Mouse (Mus musculus): ENCODE results near the gene Apcs. TPM values are rescaled to one million over a fixed set of nuclear protein-coding genes. Genes with fewer than 3 reads are reported as not detected.

Gene Apcs
- total and polyA plus RNA-seq, 3 experiments: not detected

DNA sequence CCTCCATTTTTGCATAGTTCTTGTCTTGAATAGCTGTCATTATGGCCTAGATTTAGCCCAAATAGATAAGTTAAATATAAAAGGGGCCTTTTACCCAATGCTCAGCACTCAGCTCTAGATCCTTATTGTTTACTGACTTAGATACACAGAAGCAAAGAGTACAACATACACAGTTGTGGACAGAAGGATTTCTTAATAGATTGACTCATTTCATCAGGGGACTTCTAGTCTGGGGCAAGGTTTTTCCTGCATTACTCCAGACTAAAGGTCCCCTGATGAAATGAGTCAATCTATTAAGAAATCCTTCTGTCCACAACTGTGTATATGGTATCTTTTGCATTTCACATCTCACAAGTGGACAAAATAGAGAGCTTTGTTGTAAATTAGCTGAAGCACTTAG lies 8.5 kb upstream of the Apcs start:
- TF ChIP-seq MYB (IDR thresholded peaks at IDR 0.05; ENCODE audit: low read depth, low read length): no peak
- no peak for TF ChIP-seq MAX (IDR thresholded peaks at IDR 0.05; ENCODE audit: low read length)
- TF ChIP-seq ZMIZ1 (IDR thresholded peaks at IDR 0.05; ENCODE audit: low read depth, low read length): no peak
- no peak for TF ChIP-seq MEF2A (IDR thresholded peaks at IDR 0.05; ENCODE audit: extremely low read depth, insufficient replicate concordance, low read depth, low read length, poor library complexity, severe bottlenecking)
- TF ChIP-seq MAFK (IDR thresholded peaks at IDR 0.05; ENCODE audit: borderline replicate concordance, low read depth, low read length): no peak
- no peak for TF ChIP-seq GABPA (IDR thresholded peaks at IDR 0.05; ENCODE audit: low read depth, low read length)
- no peak for TF ChIP-seq ETS1 (IDR thresholded peaks at IDR 0.05; ENCODE audit: low read depth, low read length)
- TF ChIP-seq CHD1 (IDR thresholded peaks at IDR 0.05; ENCODE audit: low read depth, low read length): no peak
- Histone ChIP-seq H3K27me3 (ENCODE audit: control insufficient read depth in 1 of 2, insufficient read depth in 2 of 2, low read length in 2 of 2) (no peaks in the 10 kb centered on the region), H3K4me1 (ENCODE audit: control insufficient read depth in 1 of 2, insufficient read depth in 2 of 2, low read length in 2 of 2) (no peaks in the 10 kb centered on the region), H3K79me2 (ENCODE audit: control insufficient read depth, insufficient read depth, low read length, poor library complexity) (no peaks in the 10 kb centered on the region), H3K36me3 (ENCODE audit: control insufficient read depth in 1 of 2, insufficient read depth in 2 of 2, low read length in 2 of 2) (no peaks in the 10 kb centered on the region), H3K27ac (ENCODE audit: control insufficient read depth, low read depth, low read length) (no peak overlapping the region), H3K9me3 (replicated peaks; ENCODE audit: insufficient read depth, low read length) (no peaks in the 10 kb centered on the region), H3K4me3 (ENCODE audit: control insufficient read depth in 1 of 2, insufficient read depth in 1 of 2, low read depth in 2 of 2, low read length in 2 of 2) (no peak overlapping the region), H3K9ac (ENCODE audit: control insufficient read depth, low read depth, low read length, poor library complexity, severe bottlenecking) (no peak overlapping the region)
- no peak for DNase-seq (ENCODE audit: low read depth, low spot score)

DNA sequence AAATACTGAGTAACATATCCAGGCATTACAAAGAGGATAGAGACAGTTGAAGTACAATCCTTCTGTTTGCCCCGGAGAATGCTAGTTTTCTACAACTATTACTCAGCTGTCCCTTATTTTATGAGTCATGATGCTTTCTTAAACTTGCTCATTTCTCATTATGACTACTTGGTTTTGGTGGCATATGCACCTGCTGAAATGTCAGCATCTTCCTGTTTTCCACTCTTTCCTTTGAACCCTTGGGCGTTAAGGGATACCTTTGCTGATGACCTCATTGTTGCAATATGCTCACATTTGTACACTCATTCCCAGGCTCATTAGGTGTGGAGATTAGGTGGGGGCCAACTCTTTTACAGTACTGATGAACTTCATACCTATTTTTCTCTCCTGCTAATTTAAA lies 594 bp upstream of the Apcs start:
- DNase-seq (ENCODE audit: low read depth, low spot score): no peak
- Histone ChIP-seq H3K4me1 (ENCODE audit: control insufficient read depth in 1 of 2, insufficient read depth in 2 of 2, low read length in 2 of 2) (no peaks in the 10 kb centered on the region), H3K4me3 (ENCODE audit: control insufficient read depth in 1 of 2, insufficient read depth in 1 of 2, low read depth in 2 of 2, low read length in 2 of 2) (no peak overlapping the region), H3K79me2 (ENCODE audit: control insufficient read depth, insufficient read depth, low read length, poor library complexity) (no peaks in the 10 kb centered on the region), H3K27ac (ENCODE audit: control insufficient read depth, low read depth, low read length) (no peak overlapping the region), H3K9ac (ENCODE audit: control insufficient read depth, low read depth, low read length, poor library complexity, severe bottlenecking) (no peak overlapping the region), H3K27me3 (ENCODE audit: control insufficient read depth in 1 of 2, insufficient read depth in 2 of 2, low read length in 2 of 2) (no peaks in the 10 kb centered on the region), H3K9me3 (replicated peaks; ENCODE audit: insufficient read depth, low read length) (no peaks in the 10 kb centered on the region), H3K36me3 (ENCODE audit: control insufficient read depth in 1 of 2, insufficient read depth in 2 of 2, low read length in 2 of 2) (no peaks in the 10 kb centered on the region)
- TF ChIP-seq NRF1 (IDR thresholded peaks at IDR 0.05; ENCODE audit: insufficient read depth, low read depth, low read length, poor library complexity, severe bottlenecking): no peak
- TF ChIP-seq TBP (IDR thresholded peaks at IDR 0.05; ENCODE audit: low read depth, low read length): no peak
- no peak for TF ChIP-seq MAZ (IDR thresholded peaks at IDR 0.05; ENCODE audit: low read depth, low read length)
- no peak for TF ChIP-seq POLR2A (IDR thresholded peaks at IDR 0.05; ENCODE audit: control insufficient read depth in 1 of 2, insufficient read depth in 1 of 2, low read depth in 1 of 2, low read length in 2 of 2, poor library complexity in 1 of 2)
- TF ChIP-seq NELFE (IDR thresholded peaks at IDR 0.05; ENCODE audit: low read depth, low read length): no peak
- TF ChIP-seq RAD21 (IDR thresholded peaks at IDR 0.05; ENCODE audit: low read depth, low read length): no peak
- TF ChIP-seq ZMIZ1 (IDR thresholded peaks at IDR 0.05; ENCODE audit: low read depth, low read length): no peak
- no peak for TF ChIP-seq SIN3A (IDR thresholded peaks at IDR 0.05; ENCODE audit: low read length)
- TF ChIP-seq GABPA (IDR thresholded peaks at IDR 0.05; ENCODE audit: low read depth, low read length): no peak
- no peak for TF ChIP-seq MYC (IDR thresholded peaks at IDR 0.05; ENCODE audit: low read depth, low read length)
- no peak for TF ChIP-seq BHLHE40 (IDR thresholded peaks at IDR 0.05; ENCODE audit: borderline replicate concordance, low read depth, low read length)
- no peak for TF ChIP-seq SMC3 (IDR thresholded peaks at IDR 0.05; ENCODE audit: low read depth, low read length)
- TF ChIP-seq ZKSCAN1 (IDR thresholded peaks at IDR 0.05; ENCODE audit: low read depth, low read length): no peak
- no peak for TF ChIP-seq E2F4 (IDR thresholded peaks at IDR 0.05; ENCODE audit: borderline replicate concordance, low read depth, low read length)
- no peak for TF ChIP-seq USF2 (IDR thresholded peaks at IDR 0.05; ENCODE audit: borderline replicate concordance in 1 of 2, insufficient read depth in 1 of 2, low read depth in 1 of 2, low read length in 2 of 2)
- no peak for TF ChIP-seq CTCF (IDR thresholded peaks at IDR 0.05 in 2 of 3, conservative IDR thresholded peaks at IDR 0.05 in 1 of 3; ENCODE audit: control insufficient read depth in 1 of 3, insufficient read depth in 1 of 3, low read depth in 2 of 3, low read length in 3 of 3, poor library complexity in 1 of 3, severe bottlenecking in 1 of 3)
- no peak for TF ChIP-seq MEF2A (IDR thresholded peaks at IDR 0.05; ENCODE audit: extremely low read depth, insufficient replicate concordance, low read depth, low read length, poor library complexity, severe bottlenecking)
- no peak for TF ChIP-seq KAT2A (conservative IDR thresholded peaks at IDR 0.05; ENCODE audit: low read depth, low read length)
- no peak for TF ChIP-seq UBTF (IDR thresholded peaks at IDR 0.05; ENCODE audit: borderline replicate concordance, insufficient read depth, low read depth, low read length)
- no peak for TF ChIP-seq MAX (IDR thresholded peaks at IDR 0.05; ENCODE audit: low read length)
